Mouse (Mus musculus) CH12F3 (cell line): ENCODE data around the gene Tmtc2.

Experiments
- in situ Hi-C: fragments of 300-500 bp; cut with MboI; formaldehyde crosslinking; loops from 2 replicates; pipeline ENCODE4 v1.14.3; 2020; ENCODE audit warnings: low sequenced_read_pairs

Gene Tmtc2

GRCm38 (mm10) chr10:105423187-105423586, 151.1 kb downstream of the Tmtc2 start:
- in situ Hi-C loops, result no loop called here

- in situ Hi-C loops, result no loop called here
Measured at GRCm38 (mm10) chr10:105417845-105418383, 156.3 kb downstream of the Tmtc2 start.

- in situ Hi-C loops, result no loop called here
Measured at GRCm38 (mm10) chr10:105416601-105417000, 157.7 kb downstream of the Tmtc2 start.

- in situ Hi-C loops, result no loop called here
Measured at GRCm38 (mm10) chr10:105405856-105406527, 168.3 kb downstream of the Tmtc2 start.

GRCm38 (mm10) chr10:105403931-105404330, 170.3 kb downstream of the Tmtc2 start:
- in situ Hi-C loops, result no loop called here

- in situ Hi-C loops, result no loop called here
Measured at GRCm38 (mm10) chr10:105402481-105402779, 171.8 kb downstream of the Tmtc2 start.

GRCm38 (mm10) chr10:105401754-105402480, 172.3 kb downstream of the Tmtc2 start:
- in situ Hi-C loops, result no loop called here

- in situ Hi-C loops, result no loop called here
Measured at GRCm38 (mm10) chr10:105399316-105399715, 174.9 kb downstream of the Tmtc2 start.

- in situ Hi-C loops, result no loop called here
Measured at GRCm38 (mm10) chr10:105384065-105384464, 190.2 kb downstream of the Tmtc2 start.

GRCm38 (mm10) chr10:105381705-105382104, 192.5 kb downstream of the Tmtc2 start:
- in situ Hi-C loops, result no loop called here

GRCm38 (mm10) chr10:105381202-105381601, 193.0 kb downstream of the Tmtc2 start:
- in situ Hi-C loops, result no loop called here

GRCm38 (mm10) chr10:105380584-105380983, 193.7 kb downstream of the Tmtc2 start:
- in situ Hi-C loops, result no loop called here

- in situ Hi-C loops, result no loop called here
Measured at GRCm38 (mm10) chr10:105377711-105378110, 196.5 kb downstream of the Tmtc2 start.

- in situ Hi-C loops, result no loop called here
Measured at GRCm38 (mm10) chr10:105373265-105373664, 201.0 kb downstream of the Tmtc2 start.

- in situ Hi-C loops, result no loop called here
Measured at GRCm38 (mm10) chr10:105368242-105368641, 206.0 kb downstream of the Tmtc2 start.

GRCm38 (mm10) chr10:105364480-105364879, 209.8 kb downstream of the Tmtc2 start:
- in situ Hi-C loops, result no loop called here

- in situ Hi-C loops, result no loop called here
Measured at GRCm38 (mm10) chr10:105350301-105350700, 223.9 kb downstream of the Tmtc2 start.

GRCm38 (mm10) chr10:105345920-105346319, 228.3 kb downstream of the Tmtc2 start:
- in situ Hi-C loops, result no loop called here

GRCm38 (mm10) chr10:105332856-105333255, 241.4 kb downstream of the Tmtc2 start:
- in situ Hi-C loops, result no loop called here

GRCm38 (mm10) chr10:105330327-105330726, 243.9 kb downstream of the Tmtc2 start:
- in situ Hi-C loops, result no loop called here

GRCm38 (mm10) chr10:105323646-105324192, 250.5 kb downstream of the Tmtc2 start:
- in situ Hi-C loops, result no loop called here
